Mouse (Mus musculus): ENCODE results near the gene Tpk1.

- TF ChIP-seq POLR2A (IDR thresholded peaks at IDR 0.05; ENCODE audit: extremely low read depth, insufficient read depth, low read length) (no peak), CTCF (IDR thresholded peaks at IDR 0.05; ENCODE audit: extremely low read depth, insufficient read depth, low read length) (no peak)
These were observed 317.0 kb downstream of the Tpk1 start for GRCm38 (mm10) chr6:43349083-43349482.

Measured in cortical plate, adult 2 months (tissue).